Mouse (Mus musculus): ENCODE data around the gene Plk2. TPM values are rescaled to one million over a fixed set of nuclear protein-coding genes. Genes with fewer than 3 reads are reported as not detected.
A peak's percentile ranks its signal among the peaks of the same experiment; 100 is the strongest.
"Not testable (repeated sequence)": the region's sequence is repeated elsewhere in the genome, so short reads cannot be mapped to it uniquely, and the experiment has no call there.

Plk2 gene
- polyA plus RNA-seq (2015; fragmentation: Nextera tagmentation; extraction: Ambion mirVana): 7.0 and 7.9 TPM in 2 replicates

DNA sequence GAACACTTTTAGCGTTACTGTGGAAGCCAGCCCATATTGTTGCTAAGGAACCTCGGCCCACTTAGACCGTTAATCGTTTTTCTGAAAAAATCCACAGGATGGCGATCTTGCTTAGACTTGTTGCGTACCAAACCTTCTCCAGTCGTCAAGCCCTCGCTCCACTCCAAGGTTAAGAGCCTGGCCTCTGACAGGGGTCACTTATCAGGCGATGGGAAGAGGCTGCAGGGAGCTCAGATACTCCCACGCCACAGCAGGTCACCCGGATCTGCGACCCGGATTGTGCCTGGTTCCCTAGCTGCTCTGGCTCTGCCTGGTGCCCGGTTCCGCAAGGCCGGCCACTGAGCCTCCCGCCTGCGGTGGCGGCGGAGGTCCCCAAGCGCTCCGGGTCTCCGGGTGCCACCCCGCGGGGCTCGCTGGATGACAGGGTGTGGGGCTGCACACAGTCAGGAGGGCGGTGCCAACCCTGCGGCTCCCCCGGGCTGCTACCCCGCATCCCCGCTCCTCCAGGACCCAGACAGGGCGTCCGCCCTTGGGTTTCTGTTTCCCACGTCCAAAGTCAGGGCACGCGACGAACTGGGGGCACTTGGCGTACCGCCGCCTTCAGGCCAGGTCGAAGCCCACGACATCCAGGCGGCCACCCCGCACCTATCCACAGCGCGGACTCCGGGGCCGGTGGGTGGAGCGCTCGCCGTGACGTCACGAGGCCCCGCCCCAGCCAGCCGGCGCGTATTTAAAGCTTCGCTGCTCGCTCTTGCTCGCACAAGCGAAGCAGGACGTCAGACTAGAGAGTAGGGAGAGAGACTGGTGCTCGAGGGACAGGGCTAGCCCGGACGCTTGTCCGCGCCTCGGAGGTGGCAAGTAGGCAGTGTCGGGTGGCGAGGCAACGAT, at the start of gene Plk2:
Plk2 (plus strand) TSS at position 756 of the 888 bp plus-strand sequence.
- peaks cover 10% of the 10 kb centered on the region for H3K4me1 ChIP-seq (replicated peaks)
- peak within 1 kb of the TSS; percentile 60 for H3K9ac ChIP-seq
- ATAC-seq (ENCODE audit: low read depth): peak; percentile 88
- peak within 1 kb of the TSS; percentile 63 for H3K4me3 ChIP-seq (replicated peaks)
- peaks cover 43% of the 10 kb centered on the region for H3K27me3 ChIP-seq
- H3K4me2 ChIP-seq: peak within 1 kb of the TSS; percentile 82
- H3K36me3 ChIP-seq: no peaks in the 10 kb centered on the region; the same call in 1 of the 2 replicates
- DNase-seq: peak; percentile 71
- peak within 1 kb of the TSS; percentile 50; the same call in 1 of the 2 replicates for H3K27ac ChIP-seq
- WGBS (ENCODE audit: insufficient replicate concordance): under 1% methylated on average over 61 of the region's 71 CpGs
- no peaks in the 10 kb centered on the region for H3K9me3 ChIP-seq (replicated peaks)

DNA sequence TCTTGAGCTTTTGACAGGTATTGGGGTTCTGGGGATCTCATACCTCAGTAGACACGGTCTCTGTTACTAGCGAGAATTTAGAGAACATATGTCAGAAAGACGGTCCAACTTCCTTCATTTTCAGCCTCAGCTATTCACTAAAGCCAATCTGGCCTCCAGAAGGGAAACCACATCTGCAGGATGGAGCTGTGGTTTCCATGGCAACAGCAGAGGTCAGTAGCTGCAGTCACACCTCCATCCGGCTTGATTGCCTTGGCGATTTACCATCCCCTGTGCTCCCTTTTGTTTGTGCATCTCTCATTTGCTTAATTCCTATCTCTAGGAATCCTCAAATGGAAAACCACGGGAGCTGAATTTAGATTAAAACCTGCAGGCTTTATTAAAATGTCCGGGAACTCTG, 48.1 kb upstream of the Plk2 start:
- Histone ChIP-seq H3K27me3 (no peaks in the 10 kb centered on the region), H3K4me2 (no peak overlapping the region), H3K36me3 (no peaks in the 10 kb centered on the region), H3K4me1 (replicated peaks) (no peaks in the 10 kb centered on the region), H3K27ac (no peak overlapping the region), H3K9ac (no peak overlapping the region), H3K4me3 (replicated peaks) (no peak overlapping the region), H3K9me3 (replicated peaks) (no peaks in the 10 kb centered on the region)
- WGBS (ENCODE audit: insufficient replicate concordance): 31% methylated on average over 7 of the region's 7 CpGs
- no peak for DNase-seq
- ATAC-seq (ENCODE audit: low read depth): no peak

DNA sequence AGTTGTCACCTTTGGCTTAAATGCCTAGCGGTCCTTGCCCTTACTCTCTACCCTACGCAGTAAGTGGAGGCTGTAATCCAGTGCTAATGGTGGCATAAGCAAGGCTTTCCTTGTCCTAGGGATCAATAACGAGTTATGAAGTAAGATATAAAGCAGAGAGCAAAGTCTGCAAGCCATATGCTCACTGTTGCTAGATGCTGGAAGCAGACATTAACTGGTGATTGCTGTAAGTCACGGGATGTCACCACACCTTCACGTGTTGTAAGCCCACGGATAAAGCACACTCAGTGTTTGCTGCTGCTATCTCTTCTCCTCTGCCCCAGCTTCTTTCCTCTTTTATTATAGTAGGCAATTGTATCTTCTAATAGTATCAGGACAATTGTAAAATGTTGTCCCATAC, 43.8 kb upstream of the Plk2 start:
- no peaks in the 10 kb centered on the region for H3K4me1 ChIP-seq (replicated peaks)
- H3K9me3 ChIP-seq (replicated peaks): no peaks in the 10 kb centered on the region
- H3K9ac ChIP-seq: no peak overlapping the region
- ATAC-seq (ENCODE audit: low read depth) (no peak), DNase-seq (no peak)
- no peaks in the 10 kb centered on the region for H3K27me3 ChIP-seq
- H3K27ac ChIP-seq: no peak overlapping the region
- WGBS (ENCODE audit: insufficient replicate concordance): 60% methylated on average over 6 of the region's 6 CpGs
- no peaks in the 10 kb centered on the region for H3K36me3 ChIP-seq
- H3K4me2 ChIP-seq: no peak overlapping the region
- H3K4me3 ChIP-seq (replicated peaks): no peak overlapping the region

DNA sequence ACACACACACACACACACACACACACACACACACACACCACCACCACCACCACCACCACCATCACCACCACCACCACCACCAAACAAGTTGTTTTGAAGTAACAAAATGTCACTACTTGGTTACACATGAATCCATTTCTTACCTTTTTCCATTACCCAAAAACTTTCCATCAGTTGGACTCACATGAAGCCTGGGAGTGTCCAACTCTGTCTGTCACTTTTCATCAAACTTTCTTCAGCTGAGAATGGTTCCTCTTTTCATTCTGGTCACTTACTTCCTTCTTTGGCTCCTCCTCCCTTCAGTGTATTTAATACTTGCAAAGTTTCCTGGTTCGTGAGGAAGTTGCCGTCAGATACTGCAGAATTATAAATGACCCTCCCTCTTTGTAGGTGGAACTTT, 37.9 kb upstream of the Plk2 start, which contains the start of gene Gapt:
Gapt (minus strand) TSS at position 259 of the 400 bp plus-strand sequence.
- WGBS (ENCODE audit: insufficient replicate concordance): 14% methylated on average over 2 of the region's 2 CpGs
- H3K27ac ChIP-seq: no peak within 1 kb of the TSS
- no peak within 1 kb of the TSS for H3K4me3 ChIP-seq (replicated peaks)
- DNase-seq (no peak), ATAC-seq (ENCODE audit: low read depth) (no peak)
- no peak within 1 kb of the TSS for H3K9ac ChIP-seq
- H3K4me2 ChIP-seq: no peak within 1 kb of the TSS
- no peaks in the 10 kb centered on the region for H3K9me3 ChIP-seq (replicated peaks)
- H3K36me3 ChIP-seq: no peaks in the 10 kb centered on the region
- H3K27me3 ChIP-seq: no peaks in the 10 kb centered on the region
- H3K4me1 ChIP-seq (replicated peaks): no peaks in the 10 kb centered on the region

DNA sequence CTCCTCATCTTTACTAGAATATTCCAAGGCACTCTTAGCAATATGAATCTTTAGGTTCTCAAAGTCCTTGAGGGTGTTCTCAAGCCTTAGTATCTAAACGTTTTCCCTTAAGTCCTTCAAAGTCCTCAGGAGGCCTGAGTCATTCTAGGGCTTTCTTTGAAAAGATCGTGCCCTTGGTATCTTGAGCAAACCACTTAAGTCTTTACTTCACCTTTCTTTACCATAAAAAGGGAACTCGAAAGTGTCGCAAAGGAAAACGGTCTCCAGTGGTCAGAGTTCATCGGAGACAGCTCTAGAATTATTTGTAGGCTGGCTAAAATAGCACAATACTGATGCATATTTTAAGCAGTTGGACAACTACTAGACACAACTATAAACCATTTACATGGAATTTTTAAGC, 31.1 kb upstream of the Plk2 start:
- no peak for ATAC-seq (ENCODE audit: low read depth)
- Histone ChIP-seq H3K36me3 (no peaks in the 10 kb centered on the region), H3K9me3 (replicated peaks) (no peaks in the 10 kb centered on the region), H3K4me3 (replicated peaks) (no peak overlapping the region), H3K27me3 (no peaks in the 10 kb centered on the region), H3K9ac (no peak overlapping the region), H3K4me2 (no peak overlapping the region), H3K27ac (no peak overlapping the region), H3K4me1 (replicated peaks) (peaks cover 14% of the 10 kb centered on the region; the same call in 1 of the 2 replicates)
- 32% methylated on average over 6 of the region's 6 CpGs for whole genome bisulfite sequencing (ENCODE audit: insufficient replicate concordance)
- no peak for DNase-seq

DNA sequence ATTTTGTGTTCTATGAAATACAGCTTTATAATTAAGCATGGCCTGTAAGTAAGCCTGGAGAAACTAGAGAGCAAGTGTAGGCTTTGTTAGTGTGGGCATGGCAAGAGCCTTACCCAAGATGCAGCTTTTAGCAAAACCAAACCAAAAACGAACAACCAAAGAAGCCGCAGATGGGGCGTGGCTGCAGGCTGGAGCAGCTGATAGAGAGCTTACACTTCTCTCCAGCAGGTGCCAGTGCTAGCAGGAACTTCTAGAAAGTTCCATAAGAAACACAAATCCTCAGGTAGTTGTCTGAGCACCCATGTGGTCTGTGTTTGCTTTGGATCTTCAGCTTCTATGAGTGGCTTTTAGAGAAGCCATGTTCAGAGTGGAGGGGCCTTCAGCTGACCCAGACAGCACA, 28.4 kb upstream of the Plk2 start:
- no peak overlapping the region for H3K27ac ChIP-seq
- H3K9me3 ChIP-seq (replicated peaks): no peaks in the 10 kb centered on the region
- H3K4me2 ChIP-seq: no peak overlapping the region
- no peak overlapping the region for H3K9ac ChIP-seq
- DNase-seq (peak; percentile 11), ATAC-seq (ENCODE audit: low read depth) (peak; percentile 71)
- 62% methylated on average over 3 of the region's 3 CpGs for WGBS (ENCODE audit: insufficient replicate concordance)
- H3K36me3 ChIP-seq: no peaks in the 10 kb centered on the region
- H3K4me1 ChIP-seq (replicated peaks): peaks cover 14% of the 10 kb centered on the region; the same call in 1 of the 2 replicates
- no peak overlapping the region for H3K4me3 ChIP-seq (replicated peaks)
- H3K27me3 ChIP-seq: no peaks in the 10 kb centered on the region

DNA sequence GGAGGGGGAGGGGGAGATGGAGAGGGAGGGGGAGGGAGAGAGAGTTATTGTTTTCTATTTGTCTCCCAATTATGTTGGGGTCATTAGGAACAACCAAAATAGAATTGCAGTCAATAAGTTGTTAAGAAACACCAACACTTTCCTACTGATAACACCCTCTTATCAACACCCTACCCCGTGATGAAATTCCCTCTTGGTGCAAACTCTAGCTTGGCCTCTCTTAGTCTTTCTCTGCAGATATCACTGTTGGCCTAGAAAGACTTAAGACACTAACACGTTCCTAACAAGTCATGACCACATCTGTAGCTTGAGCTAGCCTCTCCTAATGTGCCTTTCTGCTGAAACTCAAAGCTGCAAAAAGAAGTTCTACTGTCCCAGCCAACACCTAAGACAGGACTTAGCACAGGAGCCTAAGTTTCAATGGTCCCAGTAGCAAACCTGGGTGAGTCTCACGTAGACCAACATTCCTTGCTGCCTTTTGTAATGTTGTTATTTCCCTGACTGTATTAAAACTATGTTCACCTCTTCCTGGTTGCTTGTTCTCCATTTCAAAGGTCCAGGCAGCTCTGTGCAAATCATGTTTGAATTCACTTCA, 26.8 kb upstream of the Plk2 start:
- Histone ChIP-seq H3K9me3 (replicated peaks) (no peaks in the 10 kb centered on the region), H3K36me3 (no peaks in the 10 kb centered on the region)
- 55% methylated on average over 3 of the region's 3 CpGs for WGBS (ENCODE audit: insufficient replicate concordance)

DNA sequence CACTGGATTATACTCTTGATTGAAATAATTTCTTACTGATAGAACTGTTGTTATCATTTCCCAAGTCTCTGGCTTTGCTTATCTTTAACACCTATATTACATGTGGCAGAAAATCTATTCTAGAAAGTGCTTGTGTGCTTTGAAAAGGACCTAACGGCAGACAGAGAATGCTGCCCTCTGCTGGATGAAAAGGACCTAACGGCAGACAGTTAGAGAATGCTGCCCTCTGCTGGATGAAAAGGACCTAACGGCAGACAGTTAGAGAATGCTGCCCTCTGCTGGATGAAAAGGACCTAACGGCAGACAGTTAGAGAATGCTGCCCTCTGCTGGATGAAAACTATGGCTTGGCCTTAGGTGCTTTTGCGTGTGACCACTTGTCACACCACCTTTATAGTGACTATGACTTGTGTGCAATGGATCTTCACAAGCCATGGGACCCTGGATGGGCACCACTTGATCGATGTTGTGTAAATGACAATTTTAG, 26.2 kb upstream of the Plk2 start:
- ATAC-seq (ENCODE audit: low read depth); H3K9me3 ChIP-seq (replicated peaks); H3K4me2 ChIP-seq; H3K4me3 ChIP-seq (replicated peaks); H3K36me3 ChIP-seq; H3K9ac ChIP-seq; H3K27ac ChIP-seq; H3K27me3 ChIP-seq: not testable (repeated sequence)
- 46% methylated on average over 6 of the region's 6 CpGs for WGBS (ENCODE audit: insufficient replicate concordance)
- peak; percentile 6 for DNase-seq
- H3K4me1 ChIP-seq (replicated peaks): peaks cover 14% of the 10 kb centered on the region; the same call in 1 of the 2 replicates

More for the DNA sequence above, 26.8 kb upstream of the Plk2 start:
- Histone ChIP-seq H3K27ac (no peak overlapping the region), H3K4me1 (replicated peaks) (peaks cover 14% of the 10 kb centered on the region; the same call in 1 of the 2 replicates), H3K4me3 (replicated peaks) (no peak overlapping the region), H3K9ac (no peak overlapping the region), H3K27me3 (no peaks in the 10 kb centered on the region), H3K4me2 (no peak overlapping the region)
- ATAC-seq (ENCODE audit: low read depth) (0 out of 2 replicates have a peak, but pooled peaks have one; percentile 39), DNase-seq (no peak)

GRCm38 (mm10) chr13:110369673-110370072, 25.2 kb upstream of the Plk2 start:
- peaks cover 14% of the 10 kb centered on the region; the same call in 1 of the 2 replicates for H3K4me1 ChIP-seq (replicated peaks)
- H3K36me3 ChIP-seq: no peaks in the 10 kb centered on the region
- no peak overlapping the region for H3K27ac ChIP-seq
- H3K9me3 ChIP-seq (replicated peaks): no peaks in the 10 kb centered on the region
- H3K9ac ChIP-seq: no peak overlapping the region
- no peak for ATAC-seq (ENCODE audit: low read depth)
- 63% methylated on average over 1 of the region's 1 CpGs for WGBS (ENCODE audit: insufficient replicate concordance)
- no peak overlapping the region for H3K4me2 ChIP-seq
- DNase-seq: no peak
- no peak overlapping the region for H3K4me3 ChIP-seq (replicated peaks)
- no peaks in the 10 kb centered on the region for H3K27me3 ChIP-seq

DNA sequence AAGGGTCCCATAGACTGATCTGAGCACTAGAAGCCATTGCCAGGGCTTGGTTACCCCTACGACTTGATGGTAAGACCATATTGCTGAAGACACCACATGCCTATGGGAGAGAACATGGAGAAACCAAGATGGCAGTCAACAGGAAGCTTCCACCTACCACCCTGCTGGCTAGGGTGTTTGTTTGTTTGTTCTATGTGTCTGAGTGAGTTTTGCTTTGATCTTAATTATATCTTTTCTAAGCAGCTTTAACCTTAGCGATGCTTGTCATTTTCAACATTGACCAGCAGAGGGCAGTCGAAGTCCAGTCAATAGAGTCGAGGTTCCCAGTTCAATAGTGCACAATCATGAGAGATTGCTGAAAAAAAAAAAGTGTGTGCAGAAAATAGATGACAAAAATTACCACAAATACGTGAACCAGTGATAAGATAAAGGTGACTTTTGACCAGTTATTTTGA, 12.4 kb upstream of the Plk2 start:
- H3K36me3 ChIP-seq: no peaks in the 10 kb centered on the region
- 20% methylated on average over 5 of the region's 5 CpGs for WGBS (ENCODE audit: insufficient replicate concordance)
- no peaks in the 10 kb centered on the region for H3K4me1 ChIP-seq (replicated peaks)
- no peak overlapping the region for H3K9ac ChIP-seq
- H3K4me3 ChIP-seq (replicated peaks): no peak overlapping the region
- ATAC-seq (ENCODE audit: low read depth): no peak
- DNase-seq: no peak
- no peaks in the 10 kb centered on the region for H3K27me3 ChIP-seq
- H3K9me3 ChIP-seq (replicated peaks): no peaks in the 10 kb centered on the region
- no peak overlapping the region for H3K4me2 ChIP-seq
- no peak overlapping the region for H3K27ac ChIP-seq

GRCm38 (mm10) chr13:110384514-110384913, 10.3 kb upstream of the Plk2 start:
- Histone ChIP-seq H3K9me3 (replicated peaks) (no peaks in the 10 kb centered on the region), H3K4me1 (replicated peaks) (no peaks in the 10 kb centered on the region), H3K36me3 (no peaks in the 10 kb centered on the region), H3K27me3 (no peaks in the 10 kb centered on the region), H3K4me2 (no peak overlapping the region), H3K4me3 (replicated peaks) (no peak overlapping the region), H3K9ac (no peak overlapping the region), H3K27ac (no peak overlapping the region)
- WGBS (ENCODE audit: insufficient replicate concordance): 12% methylated on average over 6 of the region's 6 CpGs
- DNase-seq (no peak), ATAC-seq (ENCODE audit: low read depth) (no peak)
